Mouse (Mus musculus) G1E (cell line): ENCODE measurements around the gene Ctnnbl1. TPM values are rescaled to one million over a fixed set of nuclear protein-coding genes. Genes with fewer than 3 reads are reported as not detected.

Experiments used
- ATAC-seq: 2 replicates; pipeline ENCODE4 v1.8.0; 2016; ENCODE audit warnings: mild to moderate bottlenecking; ENCODE audit not compliant: insufficient number of reproducible peaks, poor library complexity, low FRiP score, severe bottlenecking; ENCODE audit errors: extremely low read depth
- DNase-seq: peaks from one replicate; pipeline ENCODE4 v3.0.0; 2012; ENCODE audit warnings: low spot score
- H3K27me3 ChIP-seq: 2 replicates; pipeline ENCODE4 v1.6.1; 2012; ENCODE audit warnings: mild to moderate bottlenecking, low read length, inconsistent platforms; ENCODE audit not compliant: insufficient read depth
- H3K36me3 ChIP-seq: replicated peaks from 2 replicates; pipeline ENCODE3; 2012; ENCODE audit warnings: mild to moderate bottlenecking, inconsistent platforms
- H3K4me1 ChIP-seq: 2 replicates; pipeline ENCODE4 v1.6.1; 2012; ENCODE audit warnings: low read depth, low read length, inconsistent platforms, mixed read lengths; ENCODE audit not compliant: insufficient read depth
- H3K4me3 ChIP-seq: 2 replicates; pipeline ENCODE4 v1.5.1; 2012; ENCODE audit warnings: low read depth, mild to moderate bottlenecking, inconsistent platforms, low read length, moderate library complexity, mixed read lengths
- H3K9me3 ChIP-seq: replicated peaks from 2 replicates; pipeline ENCODE4 v1.6.1; 2012; ENCODE audit warnings: inconsistent platforms
- CTCF ChIP-seq: IDR thresholded peaks from 2 replicates; pipeline ENCODE4 v1.5.1; 2012; ENCODE audit warnings: low read depth, low read length, inconsistent platforms, mixed read lengths
- GATA1 ChIP-seq: IDR thresholded peaks from 2 replicates; pipeline ENCODE4 v1.6.1; 2012; ENCODE audit warnings: borderline replicate concordance, low read length, inconsistent platforms, mixed read lengths
- GATA2 ChIP-seq: IDR thresholded peaks from 2 replicates; pipeline ENCODE4 v1.6.1; 2012; ENCODE audit warnings: low read depth, low read length, inconsistent platforms, borderline replicate concordance
- POLR2AphosphoS5 ChIP-seq: IDR thresholded peaks from 2 replicates; pipeline ENCODE4 v1.6.1; 2012; ENCODE audit warnings: low read depth, low read length, inconsistent platforms; ENCODE audit not compliant: insufficient replicate concordance
- TAL1 ChIP-seq: conservative IDR thresholded peaks from 2 replicates; pipeline ENCODE4 v1.6.1; 2012; ENCODE audit warnings: low read depth, low read length, inconsistent platforms, mixed read lengths
- polyA plus RNA-seq: library from polyadenylated mRNA; stranded (reverse); fragments of >175 nt; gene quantifications from 2 replicates; pipeline ENCODE4 v1.2.3, GENCODE M21; 2012
- total RNA-seq, 2 experiments: library from RNA; stranded (forward) in 1 of 2; stranded (reverse) in 1 of 2; fragments of 200-1000 nt in 1 of 2; fragments of >200 nt in 1 of 2; fragmentation: Nextera tagmentation in 1 of 2; gene quantifications; 2 replicates each; pipeline ENCODE4 v1.2.3; 2014 to 2017

Gene Ctnnbl1
- total and polyA plus RNA-seq, 3 experiments: 22.9 to 53.9 (median 32.4) TPM

- H3K4me1 ChIP-seq: no peaks in the 10 kb centered on the region
Observed at GRCm38 (mm10) chr2:157840641-157841078, 103.5 kb downstream of the Ctnnbl1 start.

GRCm38 (mm10) chr2:157841121-157841520, 103.9 kb downstream of the Ctnnbl1 start:
- TF ChIP-seq CTCF (no peak), GATA2 (no peak), TAL1 (no peak), POLR2AphosphoS5 (no peak), GATA1 (no peak)
- Histone ChIP-seq H3K4me1 (no peaks in the 10 kb centered on the region), H3K4me3 (no peak overlapping the region), H3K9me3 (no peaks in the 10 kb centered on the region), H3K36me3 (peaks cover 88% of the 10 kb centered on the region), H3K27me3 (no peaks in the 10 kb centered on the region)
- no peak for DNase-seq
- no peak for ATAC-seq

More at GRCm38 (mm10) chr2:157840641-157841078, 103.5 kb downstream of the Ctnnbl1 start:
- no peak overlapping the region for H3K4me3 ChIP-seq
- peaks cover 88% of the 10 kb centered on the region for H3K36me3 ChIP-seq
- ATAC-seq: no peak
- no peak for DNase-seq
- H3K27me3 ChIP-seq: no peaks in the 10 kb centered on the region
- TF ChIP-seq POLR2AphosphoS5 (no peak), TAL1 (no peak), GATA1 (no peak), GATA2 (no peak), CTCF (no peak)
- no peaks in the 10 kb centered on the region for H3K9me3 ChIP-seq

- ATAC-seq: no peak
- no peak for TF ChIP-seq POLR2AphosphoS5
- no peak for TF ChIP-seq TAL1
- no peak for TF ChIP-seq GATA2
- no peak for TF ChIP-seq CTCF
- TF ChIP-seq GATA1: no peak
- Histone ChIP-seq H3K9me3 (no peaks in the 10 kb centered on the region), H3K4me1 (no peaks in the 10 kb centered on the region), H3K36me3 (peaks cover 79% of the 10 kb centered on the region), H3K27me3 (no peaks in the 10 kb centered on the region), H3K4me3 (no peak overlapping the region)
- DNase-seq: no peak
Observed at GRCm38 (mm10) chr2:157844746-157845145, 107.5 kb downstream of the Ctnnbl1 start.

- Histone ChIP-seq H3K27me3 (no peaks in the 10 kb centered on the region), H3K4me3 (no peak overlapping the region), H3K4me1 (no peaks in the 10 kb centered on the region), H3K9me3 (no peaks in the 10 kb centered on the region), H3K36me3 (peaks cover 78% of the 10 kb centered on the region)
- ATAC-seq: no peak
- DNase-seq: no peak
- TF ChIP-seq TAL1 (no peak), CTCF (no peak), GATA1 (no peak), POLR2AphosphoS5 (no peak), GATA2 (no peak)
Observed at GRCm38 (mm10) chr2:157845831-157846230, 108.6 kb downstream of the Ctnnbl1 start.

GRCm38 (mm10) chr2:157853135-157853534, 115.9 kb downstream of the Ctnnbl1 start:
- ATAC-seq (no peak), DNase-seq (no peak)
- Histone ChIP-seq H3K27me3 (no peaks in the 10 kb centered on the region), H3K36me3 (peaks cover 83% of the 10 kb centered on the region), H3K4me3 (no peak overlapping the region), H3K9me3 (no peaks in the 10 kb centered on the region), H3K4me1 (no peaks in the 10 kb centered on the region; the same call in 1 of the 2 replicates)
- no peak for TF ChIP-seq POLR2AphosphoS5
- no peak for TF ChIP-seq GATA2
- TF ChIP-seq CTCF: no peak
- no peak for TF ChIP-seq TAL1
- no peak for TF ChIP-seq GATA1

GRCm38 (mm10) chr2:157855814-157856213, 118.6 kb downstream of the Ctnnbl1 start:
- H3K4me3 ChIP-seq: no peak overlapping the region
- DNase-seq (no peak), ATAC-seq (no peak)
- TF ChIP-seq CTCF (no peak), TAL1 (no peak), GATA2 (no peak), POLR2AphosphoS5 (no peak), GATA1 (no peak)
- H3K4me1 ChIP-seq: no peaks in the 10 kb centered on the region; the same call in 1 of the 2 replicates
- H3K27me3 ChIP-seq: no peaks in the 10 kb centered on the region
- peaks cover 83% of the 10 kb centered on the region for H3K36me3 ChIP-seq
- H3K9me3 ChIP-seq: no peaks in the 10 kb centered on the region

- Histone ChIP-seq H3K36me3 (peaks cover 83% of the 10 kb centered on the region), H3K9me3 (no peaks in the 10 kb centered on the region), H3K4me3 (no peak overlapping the region), H3K4me1 (no peaks in the 10 kb centered on the region; the same call in 1 of the 2 replicates), H3K27me3 (no peaks in the 10 kb centered on the region)
- DNase-seq (no peak), ATAC-seq (no peak)
- no peak for TF ChIP-seq CTCF
- no peak for TF ChIP-seq TAL1
- no peak for TF ChIP-seq POLR2AphosphoS5
- no peak for TF ChIP-seq GATA2
- no peak for TF ChIP-seq GATA1
Observed at GRCm38 (mm10) chr2:157857496-157857895, 120.3 kb downstream of the Ctnnbl1 start.
